Mouse (Mus musculus) ES-Bruce4 (cell line): ENCODE results near the gene Smu1. TPM values are rescaled to one million over a fixed set of nuclear protein-coding genes. Genes with fewer than 3 reads are reported as not detected.
A peak's percentile ranks its signal among the peaks of the same experiment; 100 is the strongest.

Source experiments
- H3K27ac ChIP-seq: 2 replicates; pipeline ENCODE4 v1.5.1; 2012; ENCODE audit warnings: low read length, inconsistent platforms; ENCODE audit not compliant: insufficient read depth
- H3K27me3 ChIP-seq: 2 replicates; pipeline ENCODE4 v1.6.1; 2012; ENCODE audit warnings: mild to moderate bottlenecking, low read length, inconsistent platforms; ENCODE audit not compliant: control insufficient read depth, poor library complexity, insufficient read depth, severe bottlenecking
- H3K36me3 ChIP-seq: 2 replicates; pipeline ENCODE4 v1.6.1; 2012; ENCODE audit warnings: inconsistent platforms, mild to moderate bottlenecking, low read length, moderate library complexity; ENCODE audit not compliant: control insufficient read depth, poor library complexity, insufficient read depth, severe bottlenecking
- H3K4me1 ChIP-seq: one replicate; pipeline ENCODE4 v1.8.1; 2011; ENCODE audit warnings: low read length; ENCODE audit not compliant: control insufficient read depth, insufficient read depth
- H3K4me3 ChIP-seq: 2 replicates; pipeline ENCODE4 v1.5.1; 2011; ENCODE audit warnings: low read depth, mild to moderate bottlenecking, low read length
- H3K9ac ChIP-seq: 2 replicates; pipeline ENCODE4 v1.6.1; 2012; ENCODE audit warnings: low read depth, mild to moderate bottlenecking, inconsistent platforms; ENCODE audit not compliant: poor library complexity, severe bottlenecking
- H3K9me3 ChIP-seq: replicated peaks from 2 replicates; pipeline ENCODE4 v1.6.1; 2012; ENCODE audit warnings: mild to moderate bottlenecking, low read length, inconsistent platforms; ENCODE audit not compliant: control insufficient read depth, poor library complexity, insufficient read depth, severe bottlenecking
- CTCF ChIP-seq: IDR thresholded peaks from one replicate; pipeline ENCODE4 v1.8.1; 2011; ENCODE audit warnings: low read depth, low read length
- EP300 ChIP-seq: IDR thresholded peaks from 2 replicates; pipeline ENCODE4 v1.6.1; 2011; ENCODE audit warnings: low read depth, low read length; ENCODE audit not compliant: insufficient read depth
- POLR2A ChIP-seq: IDR thresholded peaks from one replicate; pipeline ENCODE4 v1.8.1; 2011; ENCODE audit warnings: low read length; ENCODE audit not compliant: insufficient read depth
- polyA plus RNA-seq: library from polyadenylated mRNA; stranded (reverse); fragments of >200 nt; gene quantifications from 2 replicates; pipeline ENCODE4 v1.2.4, GENCODE M21; 2011; ENCODE audit warnings: low read depth; ENCODE audit not compliant: missing spikeins, insufficient read depth, insufficient read length

Smu1 gene
- polyA plus RNA-seq, 1 experiment, result 196 TPM

- peak overlapping the region; percentile 14 for H3K4me3 ChIP-seq
Observed at GRCm38 (mm10) chr4:40717141-40717540, 40.6 kb downstream of the Smu1 start.

GRCm38 (mm10) chr4:40703710-40704275 lies 53.9 kb downstream of the Smu1 start:
- Histone ChIP-seq H3K4me1 (peaks cover 2% of the 10 kb centered on the region), H3K36me3 (no peaks in the 10 kb centered on the region), H3K27ac (peak overlapping the region; percentile 33; the same call in 1 of the 2 replicates), H3K9ac (peak overlapping the region; percentile 65), H3K27me3 (no peaks in the 10 kb centered on the region), H3K4me3 (no peak overlapping the region), H3K9me3 (no peaks in the 10 kb centered on the region)
- TF ChIP-seq CTCF (no peak), EP300 (no peak)

More at GRCm38 (mm10) chr4:40717141-40717540, 40.6 kb downstream of the Smu1 start:
- H3K9me3 ChIP-seq, result no peaks in the 10 kb centered on the region
- peak overlapping the region; percentile 61; the same call in 1 of the 2 replicates for H3K9ac ChIP-seq
- peaks cover 2% of the 10 kb centered on the region for H3K4me1 ChIP-seq
- TF ChIP-seq CTCF (no peak), EP300 (no peak), POLR2A (no peak)
- H3K36me3 ChIP-seq, result no peaks in the 10 kb centered on the region; the same call in 1 of the 2 replicates
- H3K27ac ChIP-seq, result peak overlapping the region; percentile 17
- H3K27me3 ChIP-seq, result no peaks in the 10 kb centered on the region

GRCm38 (mm10) chr4:40702797-40703709 lies 54.7 kb downstream of the Smu1 start, which contains the start of gene Aptx:
TSS of gene Aptx (minus strand) at chr4:40703194.
- Histone ChIP-seq H3K27me3 (no peaks in the 10 kb centered on the region), H3K4me3 (peak within 1 kb of the TSS; percentile 80), H3K27ac (peak within 1 kb of the TSS; percentile 89), H3K4me1 (peaks cover 2% of the 10 kb centered on the region), H3K36me3 (no peaks in the 10 kb centered on the region), H3K9ac (peak within 1 kb of the TSS; percentile 65), H3K9me3 (no peaks in the 10 kb centered on the region)
- TF ChIP-seq CTCF (no peak), EP300 (peak; percentile 60; the same call in 1 of the 2 replicates), POLR2A (peak; percentile 64)

- no peak overlapping the region for H3K4me3 ChIP-seq
- no peak overlapping the region for H3K27ac ChIP-seq
- peaks cover 2% of the 10 kb centered on the region for H3K4me1 ChIP-seq
- no peaks in the 10 kb centered on the region for H3K27me3 ChIP-seq
- no peaks in the 10 kb centered on the region for H3K9me3 ChIP-seq
- no peak for TF ChIP-seq POLR2A
- TF ChIP-seq EP300, result no peak
- TF ChIP-seq CTCF, result no peak
- no peak overlapping the region for H3K9ac ChIP-seq
- H3K36me3 ChIP-seq, result no peaks in the 10 kb centered on the region
Observed at GRCm38 (mm10) chr4:40701796-40702195, 55.9 kb downstream of the Smu1 start.

GRCm38 (mm10) chr4:40700216-40700615 lies 57.5 kb downstream of the Smu1 start:
- no peak overlapping the region for H3K9ac ChIP-seq
- H3K27ac ChIP-seq, result no peak overlapping the region
- no peak overlapping the region for H3K4me3 ChIP-seq
- no peak for TF ChIP-seq POLR2A
- TF ChIP-seq EP300, result no peak
- no peak for TF ChIP-seq CTCF
- no peaks in the 10 kb centered on the region for H3K27me3 ChIP-seq
- no peaks in the 10 kb centered on the region for H3K9me3 ChIP-seq
- H3K4me1 ChIP-seq, result peaks cover 2% of the 10 kb centered on the region
- no peaks in the 10 kb centered on the region for H3K36me3 ChIP-seq

GRCm38 (mm10) chr4:40697059-40697458 lies 60.7 kb downstream of the Smu1 start:
- TF ChIP-seq CTCF, result no peak
- no peak for TF ChIP-seq POLR2A
- no peak for TF ChIP-seq EP300
- no peak overlapping the region for H3K4me3 ChIP-seq
- H3K36me3 ChIP-seq, result 0 out of 2 replicates have a peak, but pooled peaks cover 2% of the 10 kb centered on the region

More at GRCm38 (mm10) chr4:40697059-40697458, 60.7 kb downstream of the Smu1 start:
- Histone ChIP-seq H3K4me1 (no peaks in the 10 kb centered on the region), H3K9me3 (no peaks in the 10 kb centered on the region), H3K27ac (no peak overlapping the region), H3K9ac (no peak overlapping the region), H3K27me3 (no peaks in the 10 kb centered on the region)
